Mouse (Mus musculus): Measurements from ENCODE around the gene Zer1. TPM values are rescaled to one million over a fixed set of nuclear protein-coding genes. Genes with fewer than 3 reads are reported as not detected.

Gene Zer1
- total and polyA plus RNA-seq, 3 experiments = 5.5 to 15.0 (median 13.4) TPM

DNA sequence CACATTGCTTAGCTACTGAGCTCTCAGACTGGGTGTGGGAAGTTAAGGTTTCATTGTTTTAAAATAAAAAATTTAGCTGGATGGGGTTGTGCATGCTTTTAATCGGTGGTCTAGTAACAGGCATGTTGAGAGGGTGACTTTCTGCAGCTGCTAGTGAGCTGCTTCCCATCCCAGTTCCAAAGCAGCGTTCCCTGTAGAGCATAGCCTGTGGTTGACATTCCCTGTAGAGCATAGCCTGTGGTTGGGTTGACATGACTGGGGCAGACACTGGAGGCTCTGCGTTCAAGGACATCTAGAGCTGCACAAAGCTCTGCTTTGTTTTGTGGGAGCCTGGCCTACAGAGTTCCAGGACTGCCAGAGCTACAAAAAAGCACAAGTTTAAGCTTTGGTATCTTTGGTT is 51.1 kb downstream of the Zer1 start:
- no peak overlapping the region for H3K27ac ChIP-seq (ENCODE audit: insufficient read depth, low read depth)
- H3K27me3 ChIP-seq (replicated peaks) = no peaks in the 10 kb centered on the region
- H3K4me2 ChIP-seq (ENCODE audit: insufficient read depth, low read depth, poor library complexity, severe bottlenecking) = no peak overlapping the region
- H3K9ac ChIP-seq (ENCODE audit: insufficient read depth, low read depth) = no peak overlapping the region
- in situ Hi-C loops (cut with MboI; ENCODE audit: low pct_ligation_motif_present, low pct_unique_long_range_greater_than_20kb, low sequenced_read_pairs) = no loop called here
- H3K4me3 ChIP-seq (replicated peaks in 1 of 3; ENCODE audit: low read depth in 2 of 3, low read length in 2 of 3, poor library complexity in 1 of 3) = no peak overlapping the region
- peaks cover 23% of the 10 kb centered on the region for H3K79me2 ChIP-seq (replicated peaks; ENCODE audit: control insufficient read depth, extremely low read depth, insufficient read depth, poor library complexity, severe bottlenecking)
- peaks cover 7 to 18% of the 10 kb centered on the region in 2 experiments for H3K4me1 ChIP-seq (ENCODE audit: control insufficient read depth in 1 of 2, insufficient read depth in 2 of 2)
- dilution Hi-C loops (cut with MboI; ENCODE audit: extremely low pct_ligation_motif_present, extremely low pct_unique_long_range_greater_than_20kb, low sequenced_read_pairs) = no loop called here
- TF ChIP-seq E2F4 (IDR thresholded peaks at IDR 0.05; ENCODE audit: insufficient replicate concordance, low read depth, low read length) = no peak
- peak; percentile 33; the same call in 1 of the 2 replicates for TF ChIP-seq POLR2AphosphoS2 (IDR thresholded peaks at IDR 0.05; ENCODE audit: low read depth, low read length)
- no peak for TF ChIP-seq ZNF384 (IDR thresholded peaks at IDR 0.05; ENCODE audit: low read depth, low read length)
- 0 out of 2 replicates have a peak, but pooled peaks have one; percentile 19 for TF ChIP-seq POLR2A (IDR thresholded peaks at IDR 0.05; ENCODE audit: low read depth, low read length)
- no peak for TF ChIP-seq EP300 (IDR thresholded peaks at IDR 0.05; ENCODE audit: low read length)
- H3K36me3 ChIP-seq (replicated peaks in 1 of 2; ENCODE audit: control insufficient read depth in 1 of 2, insufficient read depth in 1 of 2, low read length in 1 of 2) = peaks cover 37 to 48% of the 10 kb centered on the region in 2 experiments
- no peak for DNase-seq (ENCODE audit: extremely low read depth)
- H3K9me3 ChIP-seq (replicated peaks; ENCODE audit: low read length) = no peaks in the 10 kb centered on the region

DNA sequence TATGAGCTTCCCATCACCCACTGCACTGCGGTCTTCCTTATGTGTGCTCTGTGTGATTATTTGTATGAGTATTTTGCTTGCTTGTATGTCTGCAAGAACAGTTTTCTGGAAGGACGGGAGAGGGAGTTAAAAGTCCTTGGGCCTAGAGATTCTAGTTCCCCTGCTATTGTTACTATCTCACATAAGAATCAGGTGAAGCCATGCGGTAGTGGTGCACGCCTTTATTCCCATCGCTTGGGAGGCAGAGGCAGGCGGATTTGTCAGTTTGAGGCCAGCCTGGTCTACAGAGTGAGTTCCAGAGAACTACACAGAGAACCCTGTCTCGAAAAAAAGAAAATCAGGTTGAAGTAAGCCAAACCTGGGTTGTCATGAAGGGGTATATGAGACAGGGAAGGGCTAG is 51.5 kb downstream of the Zer1 start:
- Histone ChIP-seq H3K9ac (ENCODE audit: insufficient read depth, low read depth) (no peak overlapping the region), H3K4me2 (ENCODE audit: insufficient read depth, low read depth, poor library complexity, severe bottlenecking) (no peak overlapping the region), H3K27ac (ENCODE audit: insufficient read depth, low read depth) (no peak overlapping the region), H3K27me3 (replicated peaks) (no peaks in the 10 kb centered on the region), H3K4me1 (ENCODE audit: control insufficient read depth in 1 of 2, insufficient read depth in 2 of 2) (peaks cover 5 to 17% of the 10 kb centered on the region in 2 experiments), H3K4me3 (replicated peaks in 1 of 3; ENCODE audit: low read depth in 2 of 3, low read length in 2 of 3, poor library complexity in 1 of 3) (no peak overlapping the region), H3K9me3 (replicated peaks; ENCODE audit: low read length) (no peaks in the 10 kb centered on the region), H3K36me3 (replicated peaks in 1 of 2; ENCODE audit: control insufficient read depth in 1 of 2, insufficient read depth in 1 of 2, low read length in 1 of 2) (peaks cover 37 to 52% of the 10 kb centered on the region in 2 experiments), H3K79me2 (replicated peaks; ENCODE audit: control insufficient read depth, extremely low read depth, insufficient read depth, poor library complexity, severe bottlenecking) (peaks cover 27% of the 10 kb centered on the region)
- dilution Hi-C loops (cut with MboI; ENCODE audit: extremely low pct_ligation_motif_present, extremely low pct_unique_long_range_greater_than_20kb, low sequenced_read_pairs) = no loop called here
- TF ChIP-seq POLR2AphosphoS2 (IDR thresholded peaks at IDR 0.05; ENCODE audit: low read depth, low read length) (peak; percentile 58; the same call in 1 of the 2 replicates), MYC (IDR thresholded peaks at IDR 0.05; ENCODE audit: low read depth, low read length) (no peak), POLR2A (IDR thresholded peaks at IDR 0.05; ENCODE audit: low read depth, low read length) (peak; percentile 9; the same call in 1 of the 2 replicates)
- in situ Hi-C loops (cut with MboI; ENCODE audit: low pct_ligation_motif_present, low pct_unique_long_range_greater_than_20kb, low sequenced_read_pairs) = no loop called here
- no peak for DNase-seq (ENCODE audit: extremely low read depth)

DNA sequence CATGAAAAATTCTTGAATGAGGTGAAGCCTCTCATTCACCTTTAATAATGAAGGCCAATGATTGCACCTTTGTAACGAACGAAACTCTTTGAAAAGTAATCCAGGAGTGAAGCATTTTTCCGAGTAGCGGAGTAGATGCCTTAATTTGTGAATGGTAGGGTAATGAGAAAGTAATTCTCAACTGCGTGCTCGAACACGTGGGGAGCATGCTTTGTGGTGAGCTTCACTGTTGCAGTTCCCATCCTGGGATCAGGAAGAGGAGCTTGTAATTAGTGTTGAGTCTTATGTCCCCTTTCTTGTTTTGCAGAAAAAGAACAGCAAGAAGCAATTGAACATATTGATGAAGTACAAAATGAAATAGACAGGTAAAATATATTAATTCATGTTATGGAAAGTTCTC is 56.4 kb downstream of the Zer1 start:
- peaks cover 6 to 13% of the 10 kb centered on the region in 2 experiments; a peak in 3 of 4 replicates for H3K4me1 ChIP-seq (ENCODE audit: control insufficient read depth in 1 of 2, insufficient read depth in 2 of 2)
- DNase-seq (ENCODE audit: extremely low read depth) = peak; percentile 40
- peak overlapping the region; percentile 90 for H3K9ac ChIP-seq (ENCODE audit: insufficient read depth, low read depth)
- no peak overlapping the region for H3K27ac ChIP-seq (ENCODE audit: insufficient read depth, low read depth)
- in situ Hi-C loops (cut with MboI; ENCODE audit: low pct_ligation_motif_present, low pct_unique_long_range_greater_than_20kb, low sequenced_read_pairs) (no loop called here), dilution Hi-C loops (cut with MboI; ENCODE audit: extremely low pct_ligation_motif_present, extremely low pct_unique_long_range_greater_than_20kb, low sequenced_read_pairs) (no loop called here)
- peak overlapping the region; percentile 97 for H3K4me2 ChIP-seq (ENCODE audit: insufficient read depth, low read depth, poor library complexity, severe bottlenecking)
- no peaks in the 10 kb centered on the region for H3K9me3 ChIP-seq (replicated peaks; ENCODE audit: low read length)
- H3K4me3 ChIP-seq (replicated peaks in 1 of 3; ENCODE audit: low read depth in 2 of 3, low read length in 2 of 3, poor library complexity in 1 of 3) = peak overlapping the region; percentile 91 to 99 (median 98)
- TF ChIP-seq ELF1 (IDR thresholded peaks at IDR 0.05; ENCODE audit: low read depth, low read length) (no peak), MXI1 (IDR thresholded peaks at IDR 0.05; ENCODE audit: low read depth, low read length) (peak; percentile 92), BHLHE40 (IDR thresholded peaks at IDR 0.05; ENCODE audit: low read depth, low read length) (peak; percentile 69; the same call in 1 of the 2 replicates), MYC (IDR thresholded peaks at IDR 0.05; ENCODE audit: low read depth, low read length) (peak; percentile 99), GABPA (IDR thresholded peaks at IDR 0.05; ENCODE audit: insufficient replicate concordance, low read depth, low read length) (no peak), JUN (IDR thresholded peaks at IDR 0.05; ENCODE audit: insufficient read depth, low read depth, low read length) (no peak), TCF12 (IDR thresholded peaks at IDR 0.05; ENCODE audit: low read depth, low read length) (no peak), SIN3A (IDR thresholded peaks at IDR 0.05; ENCODE audit: low read length) (peak; percentile 34; the same call in 1 of the 2 replicates), MAX (IDR thresholded peaks at IDR 0.05; ENCODE audit: low read length) (peak; percentile 96)
- H3K27me3 ChIP-seq (replicated peaks) = no peaks in the 10 kb centered on the region
- peaks cover 31 to 40% of the 10 kb centered on the region in 2 experiments for H3K36me3 ChIP-seq (replicated peaks in 1 of 2; ENCODE audit: control insufficient read depth in 1 of 2, insufficient read depth in 1 of 2, low read length in 1 of 2)
- peaks cover 71% of the 10 kb centered on the region for H3K79me2 ChIP-seq (replicated peaks; ENCODE audit: control insufficient read depth, extremely low read depth, insufficient read depth, poor library complexity, severe bottlenecking)

Data from CH12.LX (cell line).